Mouse (Mus musculus) forebrain, embryonic 12.5 days (tissue): ENCODE results near the gene Tspear. TPM values are rescaled to one million over a fixed set of nuclear protein-coding genes. Genes with fewer than 3 reads are reported as not detected.

Experiments used
- ATAC-seq: fragments of 200-750 bp; cut with Nextera tagmentation; 2 replicates; pipeline ENCODE4 v1.8.0; 2017; ENCODE audit warnings: moderate TSS enrichment; ENCODE audit not compliant: low FRiP score
- H3K27ac ChIP-seq: fragments of 300-500 bp; sonication (generic); 2 replicates; pipeline ENCODE4 v1.5.1; 2016; ENCODE audit warnings: mild to moderate bottlenecking
- H3K27me3 ChIP-seq: fragments of 300-500 bp; sonication (generic); 2 replicates; pipeline ENCODE4 v1.6.1; 2016; ENCODE audit warnings: mild to moderate bottlenecking
- H3K36me3 ChIP-seq: fragments of 300-500 bp; sonication (generic); replicated peaks from 2 replicates; pipeline ENCODE4 v1.6.1; 2016; ENCODE audit warnings: mild to moderate bottlenecking
- H3K4me1 ChIP-seq: fragments of 300-500 bp; sonication (generic); 2 replicates; pipeline ENCODE4 v1.6.1; 2016
- H3K4me2 ChIP-seq: fragments of 300-500 bp; sonication (generic); 2 replicates; pipeline ENCODE4 v1.6.1; 2016; ENCODE audit warnings: mild to moderate bottlenecking, moderate library complexity
- H3K4me3 ChIP-seq: fragments of 300-500 bp; sonication (generic); replicated peaks from 2 replicates; pipeline ENCODE4 v1.5.1; 2016; ENCODE audit warnings: mild to moderate bottlenecking
- H3K9ac ChIP-seq: fragments of 300-500 bp; sonication (generic); 2 replicates; pipeline ENCODE4 v1.6.1; 2016; ENCODE audit warnings: mild to moderate bottlenecking
- H3K9me3 ChIP-seq: fragments of 300-500 bp; sonication (generic); 2 replicates; pipeline ENCODE4 v1.6.1; 2016
- WGBS: fragments of 180-500 bp; shearing (Covaris S2); methylation state at CpG from one replicate; pipeline ENCODE4 v1.1.7; 2016; 5-methylcytosine and 5-hydroxymethylcytosine counted together
- polyA plus RNA-seq: library from polyadenylated mRNA; unstranded; fragments of >200 nt; fragmentation: Nextera tagmentation; extraction: Ambion mirVana; gene quantifications from 2 replicates; pipeline ENCODE4 v1.2.1, GENCODE M21; 2016

The Tspear gene
- polyA plus RNA-seq, 1 experiment from 2014 or later: 0.92 TPM

GRCm38 (mm10) chr10:77804095-77804494, 117.7 kb downstream of the Tspear start:
- no peak overlapping the region for H3K9ac ChIP-seq
- no peaks in the 10 kb centered on the region for H3K36me3 ChIP-seq
- no peak for ATAC-seq
- H3K27me3 ChIP-seq: no peaks in the 10 kb centered on the region
- WGBS: 84% methylated on average over 3 of the region's 3 CpGs
- 0 out of 2 replicates have a peak, but pooled peaks cover under 1% of the 10 kb centered on the region for H3K4me1 ChIP-seq
- H3K4me3 ChIP-seq: no peak overlapping the region
- no peaks in the 10 kb centered on the region for H3K9me3 ChIP-seq
- no peak overlapping the region for H3K27ac ChIP-seq
- H3K4me2 ChIP-seq: no peak overlapping the region

GRCm38 (mm10) chr10:77811743-77812142, 125.4 kb downstream of the Tspear start, which contains the start of gene Gm9507:
TSS of gene Gm9507 (minus strand) at chr10:77811843.
- H3K9ac ChIP-seq: no peak within 1 kb of the TSS
- no peaks in the 10 kb centered on the region for H3K36me3 ChIP-seq
- H3K4me1 ChIP-seq: no peaks in the 10 kb centered on the region
- no peak within 1 kb of the TSS for H3K27ac ChIP-seq
- H3K27me3 ChIP-seq: no peaks in the 10 kb centered on the region
- WGBS: 66% methylated on average over 5 of the region's 5 CpGs
- H3K4me3 ChIP-seq: no peak within 1 kb of the TSS
- H3K4me2 ChIP-seq: no peak within 1 kb of the TSS
- ATAC-seq: no peak
- peaks cover 6% of the 10 kb centered on the region; the same call in 1 of the 2 replicates for H3K9me3 ChIP-seq

GRCm38 (mm10) chr10:77814382-77814781, 128.0 kb downstream of the Tspear start, which contains the start of gene Gm2696:
TSS of gene Gm2696 (plus strand) at chr10:77814682.
- Histone ChIP-seq H3K9me3 (peaks cover 6% of the 10 kb centered on the region; the same call in 1 of the 2 replicates), H3K36me3 (no peaks in the 10 kb centered on the region), H3K27me3 (no peaks in the 10 kb centered on the region), H3K4me2 (no peak within 1 kb of the TSS), H3K9ac (no peak within 1 kb of the TSS), H3K4me3 (no peak within 1 kb of the TSS), H3K4me1 (no peaks in the 10 kb centered on the region), H3K27ac (no peak within 1 kb of the TSS)
- no peak for ATAC-seq
- WGBS: 59% methylated on average over 4 of the region's 4 CpGs

GRCm38 (mm10) chr10:77815514-77815913, 129.1 kb downstream of the Tspear start:
- no peaks in the 10 kb centered on the region for H3K4me1 ChIP-seq
- 27% methylated on average over 5 of the region's 5 CpGs for WGBS
- H3K9me3 ChIP-seq: no peaks in the 10 kb centered on the region
- H3K9ac ChIP-seq: no peak overlapping the region
- no peak overlapping the region for H3K4me3 ChIP-seq
- no peak overlapping the region for H3K4me2 ChIP-seq
- no peak overlapping the region for H3K27ac ChIP-seq
- H3K27me3 ChIP-seq: no peaks in the 10 kb centered on the region
- H3K36me3 ChIP-seq: no peaks in the 10 kb centered on the region
- no peak for ATAC-seq

- Histone ChIP-seq H3K9me3 (no peaks in the 10 kb centered on the region), H3K4me2 (no peak overlapping the region), H3K36me3 (no peaks in the 10 kb centered on the region), H3K4me1 (no peaks in the 10 kb centered on the region), H3K4me3 (no peak overlapping the region), H3K27me3 (no peaks in the 10 kb centered on the region), H3K27ac (no peak overlapping the region), H3K9ac (no peak overlapping the region)
- 97% methylated on average over 4 of the region's 4 CpGs for WGBS
- no peak for ATAC-seq
These were observed 132.2 kb downstream of the Tspear start for GRCm38 (mm10) chr10:77818523-77818922.

GRCm38 (mm10) chr10:77819203-77819602, 132.8 kb downstream of the Tspear start:
- no peaks in the 10 kb centered on the region for H3K4me1 ChIP-seq
- 28% methylated on average over 4 of the region's 4 CpGs for WGBS
- H3K27ac ChIP-seq: no peak overlapping the region
- no peak overlapping the region for H3K4me2 ChIP-seq
- ATAC-seq: no peak
- no peaks in the 10 kb centered on the region for H3K27me3 ChIP-seq
- no peak overlapping the region for H3K9ac ChIP-seq
- H3K4me3 ChIP-seq: no peak overlapping the region
- no peaks in the 10 kb centered on the region for H3K36me3 ChIP-seq
- H3K9me3 ChIP-seq: no peaks in the 10 kb centered on the region

GRCm38 (mm10) chr10:77826951-77827350, 140.6 kb downstream of the Tspear start, which contains the start of gene Krtap10-4:
TSS of gene Krtap10-4 (minus strand) at chr10:77827095.
- H3K9ac ChIP-seq: no peak within 1 kb of the TSS
- H3K4me2 ChIP-seq: no peak within 1 kb of the TSS
- no peaks in the 10 kb centered on the region for H3K9me3 ChIP-seq
- no peak within 1 kb of the TSS for H3K27ac ChIP-seq
- no peaks in the 10 kb centered on the region for H3K4me1 ChIP-seq
- no peaks in the 10 kb centered on the region for H3K36me3 ChIP-seq
- 73% methylated on average over 6 of the region's 6 CpGs for WGBS
- no peak within 1 kb of the TSS for H3K4me3 ChIP-seq
- no peaks in the 10 kb centered on the region for H3K27me3 ChIP-seq
- ATAC-seq: no peak

GRCm38 (mm10) chr10:77835647-77836046, 149.3 kb downstream of the Tspear start, which contains the start of gene Krtap10-10:
TSS of gene Krtap10-10 (plus strand) at chr10:77835947.
- ATAC-seq: no peak
- Histone ChIP-seq H3K4me1 (no peaks in the 10 kb centered on the region; the same call in 1 of the 2 replicates), H3K27me3 (no peaks in the 10 kb centered on the region), H3K4me3 (no peak within 1 kb of the TSS), H3K27ac (no peak within 1 kb of the TSS), H3K9ac (no peak within 1 kb of the TSS), H3K4me2 (no peak within 1 kb of the TSS), H3K36me3 (no peaks in the 10 kb centered on the region), H3K9me3 (no peaks in the 10 kb centered on the region)
- 70% methylated on average over 9 of the region's 9 CpGs for WGBS

GRCm38 (mm10) chr10:77839006-77839405, 152.6 kb downstream of the Tspear start:
- H3K9ac ChIP-seq: no peak overlapping the region
- H3K27ac ChIP-seq: no peak overlapping the region
- WGBS: 83% methylated on average over 6 of the region's 6 CpGs
- H3K36me3 ChIP-seq: no peaks in the 10 kb centered on the region
- H3K9me3 ChIP-seq: peaks cover 5% of the 10 kb centered on the region; the same call in 1 of the 2 replicates
- ATAC-seq: no peak
- no peak overlapping the region for H3K4me2 ChIP-seq
- H3K4me3 ChIP-seq: no peak overlapping the region
- H3K27me3 ChIP-seq: no peaks in the 10 kb centered on the region
- H3K4me1 ChIP-seq: no peaks in the 10 kb centered on the region; the same call in 1 of the 2 replicates

GRCm38 (mm10) chr10:77846503-77846902, 160.1 kb downstream of the Tspear start, which contains the start of gene Gm36176:
TSS of gene Gm36176 (plus strand) at chr10:77846803.
- Histone ChIP-seq H3K9me3 (peaks cover 5% of the 10 kb centered on the region; the same call in 1 of the 2 replicates), H3K27me3 (no peaks in the 10 kb centered on the region), H3K4me3 (no peak within 1 kb of the TSS), H3K27ac (no peak within 1 kb of the TSS), H3K4me1 (no peaks in the 10 kb centered on the region), H3K9ac (no peak within 1 kb of the TSS), H3K4me2 (no peak within 1 kb of the TSS), H3K36me3 (no peaks in the 10 kb centered on the region)
- ATAC-seq: no peak
- 72% methylated on average over 2 of the region's 3 CpGs for WGBS

- no peak for ATAC-seq
- Histone ChIP-seq H3K36me3 (no peaks in the 10 kb centered on the region), H3K4me2 (no peak overlapping the region), H3K27me3 (no peaks in the 10 kb centered on the region), H3K9ac (no peak overlapping the region), H3K9me3 (peaks cover 5% of the 10 kb centered on the region; the same call in 1 of the 2 replicates), H3K27ac (no peak overlapping the region), H3K4me3 (no peak overlapping the region), H3K4me1 (no peaks in the 10 kb centered on the region)
- 10% methylated on average over 2 of the region's 2 CpGs for WGBS
These were observed 160.6 kb downstream of the Tspear start for GRCm38 (mm10) chr10:77846961-77847360.

GRCm38 (mm10) chr10:77847538-77847937, 161.2 kb downstream of the Tspear start:
- Histone ChIP-seq H3K4me1 (no peaks in the 10 kb centered on the region), H3K27ac (no peak overlapping the region), H3K4me2 (no peak overlapping the region), H3K4me3 (no peak overlapping the region), H3K27me3 (no peaks in the 10 kb centered on the region), H3K9ac (no peak overlapping the region), H3K36me3 (no peaks in the 10 kb centered on the region), H3K9me3 (peaks cover 5% of the 10 kb centered on the region; the same call in 1 of the 2 replicates)
- 82% methylated on average over 2 of the region's 2 CpGs for WGBS
- ATAC-seq: no peak

- Histone ChIP-seq H3K27ac (no peak within 1 kb of the TSS), H3K36me3 (no peaks in the 10 kb centered on the region), H3K9ac (no peak within 1 kb of the TSS), H3K9me3 (no peaks in the 10 kb centered on the region), H3K4me1 (no peaks in the 10 kb centered on the region), H3K27me3 (no peaks in the 10 kb centered on the region), H3K4me3 (no peak within 1 kb of the TSS), H3K4me2 (no peak within 1 kb of the TSS)
- 69% methylated on average over 9 of the region's 9 CpGs for WGBS
- no peak for ATAC-seq
These were observed 166.2 kb downstream of the Tspear start, which contains the start of gene Gm10318 for GRCm38 (mm10) chr10:77852559-77852958. TSS of gene Gm10318 (plus strand) at chr10:77852859.
